ENCODE assay signal across 9 mouse cellular contexts in genomic region chr7:16947959-16948361, GRCm38 (mm10). TPM values are rescaled to one million over a fixed set of nuclear protein-coding genes. Genes with fewer than 3 reads are reported as not detected.
DNase-seq lines count a peak whose midpoint lies in the region; TF ChIP-seq lines count a peak whose summit lies in the region.
"Had no signal": no experiment of that assay in that cellular context is flagged by ENCODE, and none has a peak within 500 bp of the region (broad histone marks: within the 10 kb centered on the region; RNA-seq: fewer than 3 reads in every experiment).

No protein-coding gene starts in this region.

- no peak for TF ChIP-seq CTCF in testis, adult 2 months (IDR thresholded peaks at IDR 0.05; ENCODE audit: control insufficient read depth, insufficient read depth, insufficient replicate concordance, low read depth, low read length)

- no peaks in the 10 kb centered on the region; the same call in 1 of the 2 replicates for H3K36me3 ChIP-seq in testis, adult 2 months (ENCODE audit: control insufficient read depth, insufficient read depth, low read length)
- no peaks in the 10 kb centered on the region for H3K36me3 ChIP-seq in midbrain, embryonic 10.5 days

- H3K4me3 ChIP-seq in testis, adult 2 months (ENCODE audit: control insufficient read depth, low read depth, low read length), result peak overlapping the region; percentile 96
- H3K4me3 ChIP-seq in midbrain, embryonic 10.5 days, result peak overlapping the region; percentile 69

- intact Hi-C loops in heart, postnatal 36 days (cut with DNase I), result no loop called here

- H3K27ac ChIP-seq in testis, adult 2 months (ENCODE audit: control insufficient read depth, insufficient read depth, low read depth, low read length), result 0 out of 2 replicates have a peak overlapping the region, but pooled peaks have one; percentile 43
- H3K27ac ChIP-seq in midbrain, embryonic 10.5 days (replicated peaks), result no peak overlapping the region

- DNase-seq in cerebellum, adult 11 months, result peak; percentile 54
- DNase-seq in cerebellum, adult 8-10 months, result no peak
- no peak for DNase-seq in testis, postnatal 14 days (ENCODE audit: low spot score)
- peak; percentile 43 to 53 for DNase-seq in heart, postnatal 36 days
- no peak for DNase-seq in midbrain, embryonic 10.5 days (ENCODE audit: low spot score)
- no peak for DNase-seq in thymus, postnatal 10 days (ENCODE audit: low spot score in 2 of 2)
- no peak for DNase-seq in frontal cortex, postnatal 10 days (ENCODE audit: low spot score in 2 of 2)

- no peaks in the 10 kb centered on the region for H3K27me3 ChIP-seq in testis, adult 2 months (ENCODE audit: control insufficient read depth, insufficient read depth, low read length)
- peaks cover 85% of the 10 kb centered on the region for H3K27me3 ChIP-seq in midbrain, embryonic 10.5 days (ENCODE audit: low read depth, poor library complexity, severe bottlenecking)

- H3K4me1 ChIP-seq in testis, adult 2 months (ENCODE audit: control insufficient read depth, insufficient read depth, low read length), result peaks cover 37% of the 10 kb centered on the region
- H3K4me1 ChIP-seq in midbrain, embryonic 10.5 days, result peaks cover 72% of the 10 kb centered on the region

- H3K9me3 ChIP-seq in midbrain, embryonic 10.5 days (replicated peaks), result no peaks in the 10 kb centered on the region

- TF ChIP-seq POLR2A in testis, adult 2 months (IDR thresholded peaks at IDR 0.05; ENCODE audit: control insufficient read depth, low read depth, low read length), result no peak; the same call in 1 of the 2 replicates

- WGBS in midbrain, embryonic 10.5 days, result 20% methylated on average over 4 of the region's 4 CpGs

RNA-seq across cellular contexts. Expression of gene Pnmal2, which starts 3.5 kb away (rescaled TPM):
- 34.2 and 41.6 TPM in 2 replicates for polyA plus RNA-seq in testis, adult 2 months (2012; rRNA removed)
- 1 to 10 TPM; 3.4 to 3.9 TPM for total RNA-seq in heart, postnatal 36 days (2021)
- polyA plus RNA-seq in midbrain, embryonic 10.5 days (2016; fragmentation: Nextera tagmentation; extraction: Ambion mirVana), result 4.1 and 11.7 TPM in 2 replicates

RNA-seq across cellular contexts. Expression of gene Pnmal1, which starts 11.5 kb away (rescaled TPM):
- 7.6 and 7.8 TPM in 2 replicates for polyA plus RNA-seq in testis, adult 2 months (2012; rRNA removed)
- not detected for total RNA-seq in heart, postnatal 36 days (2021)
- polyA plus RNA-seq in midbrain, embryonic 10.5 days (2016; fragmentation: Nextera tagmentation; extraction: Ambion mirVana), result 9.8 and 17.4 TPM in 2 replicates
- total RNA-seq: liver, adult 2 months had no signal
- polyA plus RNA-seq: liver, adult 2 months had no signal

RNA-seq across cellular contexts. Expression of gene Calm3, which starts 24.0 kb away (rescaled TPM):
- polyA plus RNA-seq in testis, adult 2 months (2012; rRNA removed), result 433 and 509 TPM in 2 replicates
- total RNA-seq in heart, postnatal 36 days (2021), result 100 to 1,000 TPM; 182 to 193 TPM
- 174 and 180 TPM in 2 replicates for polyA plus RNA-seq in midbrain, embryonic 10.5 days (2016; fragmentation: Nextera tagmentation; extraction: Ambion mirVana)

RNA-seq across cellular contexts. Expression of gene Gm42372, which starts 34.9 kb away (rescaled TPM):
- polyA plus RNA-seq in testis, adult 2 months (2012; rRNA removed), result 1.8 and 2.4 TPM in 2 replicates
- not detected for total RNA-seq in heart, postnatal 36 days (2021)
- polyA plus RNA-seq in midbrain, embryonic 10.5 days (2016; fragmentation: Nextera tagmentation; extraction: Ambion mirVana), result 1.3 TPM in 2 replicates
- total RNA-seq: liver, adult 2 months had no signal
- polyA plus RNA-seq: liver, adult 2 months had no signal

RNA-seq across cellular contexts. Expression of gene Ptgir, which starts 41.7 kb away (rescaled TPM):
- 0.20 and 0.26 TPM in 2 replicates for polyA plus RNA-seq in testis, adult 2 months (2012; rRNA removed)
- 1 to 10 TPM; 2.9 TPM for total RNA-seq in heart, postnatal 36 days (2021)
- polyA plus RNA-seq in midbrain, embryonic 10.5 days (2016; fragmentation: Nextera tagmentation; extraction: Ambion mirVana), result 0.17 and 0.56 TPM in 2 replicates

Comparison
In these comparisons a context has a peak if more than half of its experiments do, and no peak if none do; other contexts are left out.
1. DNase-seq: peak in cerebellum, adult 11 months (single experiment) and heart, postnatal 36 days (2 of 2); none in cerebellum, adult 8-10 months (single experiment), testis, postnatal 14 days (single experiment), midbrain, embryonic 10.5 days (single experiment), thymus, postnatal 10 days (0 of 2) and frontal cortex, postnatal 10 days (0 of 2).